Mouse (Mus musculus): ENCODE data around the gene Vsig1. TPM values are rescaled to one million over a fixed set of nuclear protein-coding genes. Genes with fewer than 3 reads are reported as not detected.

The Vsig1 gene
- polyA plus RNA-seq, 1 experiment from 2014 or later: not detected

GRCm38 (mm10) chrX:140953618-140954017 is 46.2 kb downstream of the Vsig1 start:
- 92% methylated on average over 4 of the region's 4 CpGs for WGBS
- Histone ChIP-seq H3K27me3 (replicated peaks; ENCODE audit: control insufficient read depth, insufficient read depth, low read length) (no peaks in the 10 kb centered on the region; the same call in 1 of the 2 replicates), H3K9me3 (ENCODE audit: control insufficient read depth, low read length) (no peaks in the 10 kb centered on the region), H3K27ac (ENCODE audit: low read depth, low read length) (no peak overlapping the region), H3K4me1 (ENCODE audit: control insufficient read depth, insufficient read depth, low read depth, low read length) (no peaks in the 10 kb centered on the region), H3K36me3 (ENCODE audit: control insufficient read depth, insufficient read depth, low read length) (no peaks in the 10 kb centered on the region), H3K4me2 (ENCODE audit: low read length) (no peak overlapping the region), H3K4me3 (ENCODE audit: low read length) (no peak overlapping the region), H3K9ac (ENCODE audit: low read depth, low read length) (no peak overlapping the region)
- ATAC-seq: no peak

DNA sequence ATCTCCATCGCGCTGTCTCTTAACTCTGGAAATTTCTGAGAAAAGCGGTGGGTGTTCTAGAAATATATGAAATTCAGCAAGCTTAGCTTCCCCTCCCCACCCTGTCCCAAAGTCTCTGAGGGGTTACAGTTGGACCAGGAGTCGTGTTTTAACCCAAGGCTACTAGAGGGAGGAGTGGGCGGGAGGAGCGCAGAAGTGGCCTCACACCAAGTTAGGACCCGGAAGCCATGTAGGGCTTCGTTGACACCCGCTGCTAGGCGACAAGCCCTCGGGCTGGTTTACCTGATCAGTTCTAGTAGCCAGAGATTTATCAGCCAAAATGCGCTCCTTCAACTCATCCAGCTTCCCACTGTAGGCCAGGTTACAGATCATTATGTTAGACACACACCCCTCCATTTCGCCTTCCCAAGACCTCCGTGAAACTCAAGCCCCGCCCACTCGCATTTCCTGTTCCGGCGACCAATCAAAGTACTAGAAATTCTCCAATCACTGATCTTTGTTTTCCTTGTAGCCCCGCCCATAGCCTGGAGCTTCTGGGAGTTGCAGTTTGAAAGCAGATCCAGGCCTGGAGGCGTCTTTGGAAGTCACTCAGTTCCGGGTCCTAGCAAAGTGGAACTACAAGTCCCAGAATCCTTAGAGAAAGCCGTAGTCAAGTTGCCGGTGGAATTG is 49.0 kb downstream of the Vsig1 start, which contains the start of the genes Psmd10 and Atg4a:
Psmd10 (minus strand) TSS at position 457 of the 669 bp plus-strand sequence.
Atg4a (plus strand) TSS at position 636 of the 669 bp plus-strand sequence.
- 20% methylated on average over 21 of the region's 23 CpGs for WGBS
- H3K27ac ChIP-seq (ENCODE audit: low read depth, low read length): 0 out of 2 replicates have a peak within 1 kb of the TSS, but pooled peaks have one; percentile 63
- H3K4me1 ChIP-seq (ENCODE audit: control insufficient read depth, insufficient read depth, low read depth, low read length): no peaks in the 10 kb centered on the region
- no peaks in the 10 kb centered on the region for H3K36me3 ChIP-seq (ENCODE audit: control insufficient read depth, insufficient read depth, low read length)
- peak; percentile 99 for ATAC-seq
- peak within 1 kb of the TSS; percentile 51 for H3K4me2 ChIP-seq (ENCODE audit: low read length)
- H3K27me3 ChIP-seq (replicated peaks; ENCODE audit: control insufficient read depth, insufficient read depth, low read length): no peaks in the 10 kb centered on the region; the same call in 1 of the 2 replicates
- H3K9ac ChIP-seq (ENCODE audit: low read depth, low read length): peak within 1 kb of the TSS; percentile 64
- no peaks in the 10 kb centered on the region for H3K9me3 ChIP-seq (ENCODE audit: control insufficient read depth, low read length)
- H3K4me3 ChIP-seq (ENCODE audit: low read length): peak within 1 kb of the TSS; percentile 56

GRCm38 (mm10) chrX:140956959-140957358 is 49.6 kb downstream of the Vsig1 start:
- Histone ChIP-seq H3K36me3 (ENCODE audit: control insufficient read depth, insufficient read depth, low read length) (no peaks in the 10 kb centered on the region), H3K4me1 (ENCODE audit: control insufficient read depth, insufficient read depth, low read depth, low read length) (no peaks in the 10 kb centered on the region), H3K4me3 (ENCODE audit: low read length) (peak overlapping the region; percentile 56), H3K4me2 (ENCODE audit: low read length) (peak overlapping the region; percentile 51), H3K9ac (ENCODE audit: low read depth, low read length) (peak overlapping the region; percentile 57), H3K9me3 (ENCODE audit: control insufficient read depth, low read length) (no peaks in the 10 kb centered on the region), H3K27me3 (replicated peaks; ENCODE audit: control insufficient read depth, insufficient read depth, low read length) (no peaks in the 10 kb centered on the region; the same call in 1 of the 2 replicates), H3K27ac (ENCODE audit: low read depth, low read length) (no peak overlapping the region)
- ATAC-seq: peak; percentile 84
- WGBS: 14% methylated on average over 4 of the region's 5 CpGs

DNA sequence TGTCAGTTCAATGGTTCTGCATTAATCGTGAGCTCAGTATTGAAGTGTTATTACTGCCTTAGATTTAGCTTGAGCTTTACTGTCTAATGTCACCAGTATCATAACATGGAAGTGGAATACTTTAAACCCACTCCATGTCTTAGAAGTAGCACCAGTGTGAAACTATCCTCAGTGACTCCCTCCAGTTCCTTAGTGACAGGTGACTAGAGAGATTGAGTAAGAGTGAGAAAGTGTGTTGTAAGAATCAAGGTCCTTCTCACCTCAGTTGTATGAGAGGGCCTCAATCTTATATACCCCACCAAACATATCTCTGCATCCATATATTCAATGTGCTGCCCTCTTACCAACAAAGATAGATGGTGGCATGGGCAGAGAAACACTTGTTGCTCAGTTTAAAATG is 71.5 kb downstream of the Vsig1 start:
- Histone ChIP-seq H3K27ac (ENCODE audit: low read depth, low read length) (no peak overlapping the region), H3K4me3 (ENCODE audit: low read length) (no peak overlapping the region), H3K27me3 (replicated peaks; ENCODE audit: control insufficient read depth, insufficient read depth, low read length) (peaks cover 6% of the 10 kb centered on the region; the same call in 1 of the 2 replicates), H3K4me1 (ENCODE audit: control insufficient read depth, insufficient read depth, low read depth, low read length) (no peaks in the 10 kb centered on the region), H3K4me2 (ENCODE audit: low read length) (no peak overlapping the region), H3K9ac (ENCODE audit: low read depth, low read length) (no peak overlapping the region), H3K9me3 (ENCODE audit: control insufficient read depth, low read length) (no peaks in the 10 kb centered on the region), H3K36me3 (ENCODE audit: control insufficient read depth, insufficient read depth, low read length) (no peaks in the 10 kb centered on the region)
- 97% methylated on average over 1 of the region's 1 CpGs for WGBS
- ATAC-seq: no peak

DNA sequence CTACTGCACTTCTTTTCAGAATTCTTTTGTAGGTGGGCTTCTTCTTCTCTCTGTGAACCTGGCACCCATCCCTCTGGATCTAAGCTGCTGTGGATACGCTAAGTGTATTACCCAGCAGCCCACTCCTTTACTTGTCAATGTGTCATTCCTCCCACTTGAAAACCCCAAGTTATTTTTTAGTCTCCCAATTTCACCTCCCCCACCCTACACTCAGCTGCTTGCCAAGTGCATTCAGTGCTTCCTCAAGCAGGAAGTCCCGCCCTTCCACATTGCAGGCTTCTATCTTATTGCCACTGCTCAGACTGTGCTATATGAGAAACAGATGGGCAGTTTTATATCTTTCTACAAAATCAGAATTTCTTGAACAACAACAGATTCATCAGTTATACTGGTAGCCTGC is 72.1 kb downstream of the Vsig1 start:
- no peak overlapping the region for H3K4me2 ChIP-seq (ENCODE audit: low read length)
- no peaks in the 10 kb centered on the region for H3K4me1 ChIP-seq (ENCODE audit: control insufficient read depth, insufficient read depth, low read depth, low read length)
- H3K36me3 ChIP-seq (ENCODE audit: control insufficient read depth, insufficient read depth, low read length): no peaks in the 10 kb centered on the region
- H3K4me3 ChIP-seq (ENCODE audit: low read length): no peak overlapping the region
- no peak overlapping the region for H3K27ac ChIP-seq (ENCODE audit: low read depth, low read length)
- peaks cover 6% of the 10 kb centered on the region; the same call in 1 of the 2 replicates for H3K27me3 ChIP-seq (replicated peaks; ENCODE audit: control insufficient read depth, insufficient read depth, low read length)
- H3K9me3 ChIP-seq (ENCODE audit: control insufficient read depth, low read length): no peaks in the 10 kb centered on the region
- no peak overlapping the region for H3K9ac ChIP-seq (ENCODE audit: low read depth, low read length)
- ATAC-seq: no peak
- WGBS: 84% methylated on average over 2 of the region's 2 CpGs

DNA sequence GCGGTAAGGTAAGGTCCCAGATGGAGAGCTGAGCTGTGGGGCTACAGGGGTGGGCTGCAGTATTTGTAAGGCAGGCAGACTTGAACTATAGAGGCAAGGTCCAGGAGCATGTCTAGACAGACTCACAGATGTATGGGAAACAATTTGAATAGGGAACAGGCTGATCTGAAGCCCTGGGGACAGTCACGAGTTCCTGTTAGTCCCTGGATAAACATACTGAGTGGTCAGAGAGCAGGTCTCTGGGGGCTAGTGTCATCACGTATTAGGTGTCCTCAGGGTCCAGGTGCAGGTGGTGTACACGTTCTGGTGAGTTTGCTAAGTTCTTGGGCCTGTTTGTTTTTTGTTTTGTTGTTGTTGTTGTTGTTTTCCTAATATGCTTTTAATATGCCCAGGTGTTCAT is 72.8 kb downstream of the Vsig1 start:
- Histone ChIP-seq H3K9me3 (ENCODE audit: control insufficient read depth, low read length) (no peaks in the 10 kb centered on the region), H3K4me1 (ENCODE audit: control insufficient read depth, insufficient read depth, low read depth, low read length) (no peaks in the 10 kb centered on the region), H3K27me3 (replicated peaks; ENCODE audit: control insufficient read depth, insufficient read depth, low read length) (peaks cover 6% of the 10 kb centered on the region; the same call in 1 of the 2 replicates), H3K27ac (ENCODE audit: low read depth, low read length) (no peak overlapping the region), H3K9ac (ENCODE audit: low read depth, low read length) (no peak overlapping the region), H3K4me2 (ENCODE audit: low read length) (no peak overlapping the region), H3K4me3 (ENCODE audit: low read length) (no peak overlapping the region), H3K36me3 (ENCODE audit: control insufficient read depth, insufficient read depth, low read length) (no peaks in the 10 kb centered on the region)
- 59% methylated on average over 4 of the region's 4 CpGs for WGBS
- no peak for ATAC-seq

DNA sequence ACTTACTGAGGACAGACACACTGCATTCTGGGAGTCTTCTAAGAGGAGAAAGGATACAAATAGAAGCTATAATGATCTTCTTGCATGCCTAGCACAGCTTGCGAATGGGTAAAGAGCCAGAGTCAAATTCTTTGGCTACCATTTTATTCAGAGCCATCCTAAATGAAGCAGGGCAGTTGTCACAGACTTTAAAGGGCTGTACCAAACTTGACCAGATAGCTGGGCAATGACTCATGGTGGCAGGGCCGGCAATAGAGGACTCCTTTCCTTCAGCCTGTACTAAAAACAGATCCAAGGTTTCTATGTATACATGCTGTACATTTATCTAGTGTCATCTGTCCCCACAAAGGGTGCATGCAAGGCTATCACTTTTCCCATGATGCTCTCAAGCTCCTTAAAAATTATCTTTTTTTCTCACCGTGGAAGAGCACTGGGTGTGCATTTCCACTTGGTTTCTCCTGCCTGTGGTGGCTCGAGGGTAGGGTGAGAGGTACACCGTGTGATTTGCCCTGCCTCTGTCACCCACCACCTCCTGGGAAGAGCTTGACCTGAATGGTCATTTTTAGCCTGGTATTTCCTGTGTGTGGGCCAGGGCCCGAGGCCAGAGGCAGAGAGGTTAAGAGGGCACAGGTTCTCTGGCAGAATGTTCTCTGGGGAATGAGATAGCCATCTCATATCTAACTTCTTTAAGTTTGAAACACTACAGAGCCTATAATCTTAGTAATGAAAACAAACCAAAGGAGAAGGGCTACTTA is 76.0 kb downstream of the Vsig1 start:
- Histone ChIP-seq H3K4me2 (ENCODE audit: low read length) (no peak overlapping the region), H3K36me3 (ENCODE audit: control insufficient read depth, insufficient read depth, low read length) (no peaks in the 10 kb centered on the region), H3K4me3 (ENCODE audit: low read length) (no peak overlapping the region), H3K4me1 (ENCODE audit: control insufficient read depth, insufficient read depth, low read depth, low read length) (no peaks in the 10 kb centered on the region), H3K27me3 (replicated peaks; ENCODE audit: control insufficient read depth, insufficient read depth, low read length) (peaks cover 6% of the 10 kb centered on the region; the same call in 1 of the 2 replicates), H3K27ac (ENCODE audit: low read depth, low read length) (no peak overlapping the region), H3K9me3 (ENCODE audit: control insufficient read depth, low read length) (no peaks in the 10 kb centered on the region), H3K9ac (ENCODE audit: low read depth, low read length) (no peak overlapping the region)
- ATAC-seq: no peak
- WGBS: 70% methylated on average over 6 of the region's 6 CpGs

GRCm38 (mm10) chrX:140984795-140985194 is 77.4 kb downstream of the Vsig1 start:
- no peak overlapping the region for H3K4me3 ChIP-seq (ENCODE audit: low read length)
- peaks cover 8% of the 10 kb centered on the region; the same call in 1 of the 2 replicates for H3K27me3 ChIP-seq (replicated peaks; ENCODE audit: control insufficient read depth, insufficient read depth, low read length)
- no peak overlapping the region for H3K9ac ChIP-seq (ENCODE audit: low read depth, low read length)
- 75% methylated on average over 6 of the region's 6 CpGs for WGBS
- no peak overlapping the region for H3K27ac ChIP-seq (ENCODE audit: low read depth, low read length)
- no peaks in the 10 kb centered on the region for H3K36me3 ChIP-seq (ENCODE audit: control insufficient read depth, insufficient read depth, low read length)
- H3K4me1 ChIP-seq (ENCODE audit: control insufficient read depth, insufficient read depth, low read depth, low read length): no peaks in the 10 kb centered on the region
- ATAC-seq: no peak
- H3K9me3 ChIP-seq (ENCODE audit: control insufficient read depth, low read length): no peaks in the 10 kb centered on the region
- no peak overlapping the region for H3K4me2 ChIP-seq (ENCODE audit: low read length)

GRCm38 (mm10) chrX:140985256-140985655 is 77.8 kb downstream of the Vsig1 start:
- ATAC-seq: no peak
- peaks cover 8% of the 10 kb centered on the region; the same call in 1 of the 2 replicates for H3K27me3 ChIP-seq (replicated peaks; ENCODE audit: control insufficient read depth, insufficient read depth, low read length)
- 90% methylated on average over 2 of the region's 2 CpGs for WGBS

More at GRCm38 (mm10) chrX:140985256-140985655, 77.8 kb downstream of the Vsig1 start:
- Histone ChIP-seq H3K4me2 (ENCODE audit: low read length) (no peak overlapping the region), H3K4me1 (ENCODE audit: control insufficient read depth, insufficient read depth, low read depth, low read length) (no peaks in the 10 kb centered on the region), H3K4me3 (ENCODE audit: low read length) (no peak overlapping the region), H3K9me3 (ENCODE audit: control insufficient read depth, low read length) (no peaks in the 10 kb centered on the region), H3K27ac (ENCODE audit: low read depth, low read length) (no peak overlapping the region), H3K9ac (ENCODE audit: low read depth, low read length) (no peak overlapping the region), H3K36me3 (ENCODE audit: control insufficient read depth, insufficient read depth, low read length) (no peaks in the 10 kb centered on the region)

Measured in hindbrain, embryonic 16.5 days (tissue).